Mouse (Mus musculus) olfactory bulb, adult 2 months (tissue): Measurements from ENCODE around the gene Spem1.

Source experiments
- CTCF ChIP-seq: fragments of 200-500 bp; IDR thresholded peaks from 2 replicates; pipeline ENCODE4 v1.5.1; 2012; ENCODE audit warnings: low read depth, mild to moderate bottlenecking, low read length, moderate library complexity; ENCODE audit not compliant: insufficient read depth
- POLR2A ChIP-seq: fragments of 200-500 bp; IDR thresholded peaks from 2 replicates; pipeline ENCODE4 v1.6.1; 2012; ENCODE audit warnings: mild to moderate bottlenecking, low read depth, low read length, moderate library complexity; ENCODE audit not compliant: insufficient read depth

DNA sequence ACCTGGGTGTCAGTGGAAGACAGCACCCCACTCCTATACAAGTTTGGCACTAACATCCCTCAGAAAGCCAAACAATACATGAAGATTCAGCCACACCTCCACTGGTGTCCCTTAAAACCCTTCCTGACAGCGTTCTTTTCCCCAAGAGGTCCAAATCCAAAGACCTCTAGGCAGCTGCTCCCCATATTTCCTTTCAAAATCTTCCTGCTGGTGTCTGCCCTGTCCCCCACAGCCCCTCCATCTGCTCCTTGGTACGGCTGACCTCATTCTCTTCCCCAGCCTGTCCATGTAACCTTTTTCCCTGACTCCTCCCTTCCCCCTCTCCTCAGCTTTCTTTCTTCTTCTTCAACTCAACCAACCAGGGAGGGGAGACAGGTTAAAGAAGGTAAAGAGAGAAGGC, 1.5 kb upstream of the Spem1 start:
- no peak for TF ChIP-seq CTCF
- TF ChIP-seq POLR2A = no peak
